Mouse (Mus musculus) small intestine, adult 2 months (tissue): ENCODE results near the gene Rab30.

Experiments
- CTCF ChIP-seq: fragments of 200-500 bp; IDR thresholded peaks from 2 replicates; pipeline ENCODE4 v1.5.1; 2012; ENCODE audit warnings: low read depth, mild to moderate bottlenecking, control low read depth, inconsistent platforms, low read length, moderate library complexity, mixed read lengths; ENCODE audit not compliant: insufficient replicate concordance, insufficient read length; ENCODE audit errors: extremely low read depth
- POLR2A ChIP-seq: fragments of 200-500 bp; IDR thresholded peaks from 2 replicates; pipeline ENCODE4 v1.6.1; 2012; ENCODE audit warnings: low read depth, mild to moderate bottlenecking, control low read depth, inconsistent platforms, low read length, moderate library complexity

DNA sequence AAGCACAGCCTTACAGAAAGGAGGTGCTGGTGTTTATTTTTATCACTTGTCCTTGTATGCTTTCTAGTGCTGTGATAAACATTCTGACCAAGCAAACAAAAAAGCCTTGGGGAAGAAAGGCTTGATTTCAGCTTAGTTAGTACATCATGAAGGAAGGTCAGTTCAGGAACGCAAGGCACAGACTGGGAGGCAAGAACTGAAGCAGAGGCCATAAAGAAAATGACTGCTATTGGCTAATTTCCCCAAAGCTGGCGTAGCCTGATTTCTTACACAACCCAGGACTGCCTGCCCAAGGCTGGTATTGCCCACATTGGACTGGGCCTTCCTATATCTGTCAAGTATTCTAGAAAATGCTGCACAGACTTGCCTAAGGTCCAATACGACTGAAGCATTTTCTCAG, 106.8 kb downstream of the Rab30 start:
- TF ChIP-seq CTCF (no peak), POLR2A (no peak)
